Mouse (Mus musculus) bone marrow, adult 2 months (tissue): ENCODE measurements around the gene Mrpl33. TPM values are rescaled to one million over a fixed set of nuclear protein-coding genes. Genes with fewer than 3 reads are reported as not detected.

Experiments
- H3K27ac ChIP-seq: fragments of 200-500 bp; 2 replicates; pipeline ENCODE4 v1.5.1; 2012; ENCODE audit warnings: low read depth, mild to moderate bottlenecking, control low read depth, inconsistent platforms, low read length; ENCODE audit not compliant: control insufficient read depth, poor library complexity, insufficient read depth
- H3K4me1 ChIP-seq: fragments of 200-500 bp; 2 replicates; pipeline ENCODE4 v1.6.1; 2011; ENCODE audit warnings: low read length; ENCODE audit not compliant: control insufficient read depth, insufficient read depth
- H3K4me3 ChIP-seq: fragments of 200-500 bp; replicated peaks from 2 replicates; pipeline ENCODE3; 2011; ENCODE audit warnings: mild to moderate bottlenecking, low read depth, low read length, control low read depth; ENCODE audit not compliant: control insufficient read depth
- CTCF ChIP-seq: fragments of 200-500 bp; IDR thresholded peaks from 2 replicates; pipeline ENCODE4 v1.5.1; 2011; ENCODE audit warnings: low read length, control low read depth; ENCODE audit not compliant: control insufficient read depth, insufficient read depth
- POLR2A ChIP-seq: fragments of 200-500 bp; IDR thresholded peaks from 2 replicates; pipeline ENCODE4 v1.6.1; 2011; ENCODE audit warnings: low read depth, mild to moderate bottlenecking, control low read depth, low read length, borderline replicate concordance; ENCODE audit not compliant: control insufficient read depth
- WGBS: fragments of 180-500 bp; shearing (Covaris S2); methylation state at CpG from one replicate; pipeline ENCODE4 v1.1.7; 2018; 5-methylcytosine and 5-hydroxymethylcytosine counted together
- polyA plus RNA-seq: library from polyadenylated mRNA; stranded (reverse); fragments of >200 nt; gene quantifications from 2 replicates; pipeline ENCODE4 v1.2.4, GENCODE M21; 2011; ENCODE audit warnings: low replicate concordance; ENCODE audit not compliant: missing spikeins, insufficient read depth, insufficient read length

Mrpl33 gene
- polyA plus RNA-seq, 1 experiment, result 162 TPM

DNA sequence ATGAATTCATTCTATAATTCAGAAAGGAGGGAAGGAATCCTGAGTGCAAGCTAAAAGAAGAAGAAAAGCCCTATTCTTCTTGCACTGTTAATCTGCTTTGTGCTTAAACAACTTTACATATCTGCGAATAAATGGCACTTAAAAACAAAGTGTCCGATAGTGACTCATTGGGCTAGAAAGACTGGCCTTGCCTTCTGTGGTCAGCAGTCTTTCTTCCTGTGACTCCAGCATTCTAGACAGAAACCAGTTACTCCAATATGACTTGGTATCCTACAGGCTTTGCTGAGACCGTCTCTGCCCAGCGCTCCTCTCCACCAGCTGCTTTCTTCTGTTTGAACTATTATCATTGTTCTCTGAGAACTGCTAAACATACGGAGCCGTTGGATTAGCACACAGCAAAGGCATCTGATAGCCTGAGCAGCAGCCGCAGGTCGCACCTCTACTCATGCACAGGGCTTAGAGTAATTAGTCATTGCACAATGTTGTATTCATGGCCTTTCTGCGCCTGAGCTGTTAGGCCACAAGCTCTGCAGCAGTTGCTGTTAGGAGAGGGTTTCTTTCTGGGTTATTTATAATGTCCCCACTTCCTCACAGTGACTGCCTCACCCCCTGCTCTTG is 40.0 kb downstream of the Mrpl33 start:
- 15% methylated on average over 9 of the region's 9 CpGs for WGBS
- Histone ChIP-seq H3K4me1 (peaks cover 4% of the 10 kb centered on the region; the same call in 1 of the 2 replicates), H3K27ac (peak overlapping the region; percentile 56; the same call in 1 of the 2 replicates), H3K4me3 (no peak overlapping the region)
- TF ChIP-seq CTCF, result no peak
- TF ChIP-seq POLR2A, result no peak; the same call in 1 of the 2 replicates

DNA sequence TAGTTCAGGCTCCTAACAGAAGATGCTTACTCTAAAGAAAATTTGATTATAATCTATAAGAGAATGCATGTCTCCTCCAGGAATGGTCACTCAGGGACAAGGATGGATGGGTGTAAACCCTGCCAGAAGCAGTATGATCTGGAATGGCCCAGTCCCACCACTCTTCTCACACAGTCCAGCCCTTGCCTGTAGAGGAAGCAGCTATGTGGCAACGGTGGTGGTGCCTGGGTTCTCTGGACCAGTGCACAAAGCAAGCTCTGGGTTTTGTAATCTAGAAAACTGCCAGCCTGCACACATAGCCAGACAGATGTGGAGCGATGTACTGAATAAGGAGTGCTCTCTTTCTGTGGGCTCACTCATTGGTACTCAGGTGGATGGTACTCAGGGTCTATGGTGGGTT is 43.8 kb downstream of the Mrpl33 start:
- H3K4me3 ChIP-seq, result no peak overlapping the region
- 43% methylated on average over 2 of the region's 2 CpGs for WGBS
- peak overlapping the region; percentile 13; the same call in 1 of the 2 replicates for H3K27ac ChIP-seq
- TF ChIP-seq POLR2A, result no peak
- no peak for TF ChIP-seq CTCF
- H3K4me1 ChIP-seq, result peaks cover 4% of the 10 kb centered on the region; the same call in 1 of the 2 replicates

DNA sequence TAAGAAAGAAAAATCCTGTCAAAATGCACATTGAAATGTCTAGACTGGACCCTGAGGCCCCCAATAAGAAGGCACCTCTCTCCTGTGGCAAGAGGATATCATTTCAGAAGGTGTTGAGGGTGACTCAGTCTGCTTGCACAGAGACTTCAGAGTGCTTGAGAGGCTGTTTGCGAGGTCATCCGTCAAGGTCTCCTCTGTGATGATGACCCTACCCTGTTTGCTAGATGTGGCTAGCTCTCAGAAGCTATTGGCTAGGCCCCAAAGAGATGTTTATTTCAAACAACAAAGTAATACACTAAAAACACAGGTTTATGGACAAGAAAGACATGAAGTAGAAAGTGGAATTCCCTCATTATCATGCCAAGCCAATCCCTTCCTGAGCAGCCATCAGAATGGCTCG is 45.6 kb downstream of the Mrpl33 start:
- Histone ChIP-seq H3K27ac (no peak overlapping the region), H3K4me3 (no peak overlapping the region), H3K4me1 (peaks cover 2% of the 10 kb centered on the region; the same call in 1 of the 2 replicates)
- no peak for TF ChIP-seq CTCF
- no peak for TF ChIP-seq POLR2A
- WGBS, result 92% methylated on average over 3 of the region's 3 CpGs

DNA sequence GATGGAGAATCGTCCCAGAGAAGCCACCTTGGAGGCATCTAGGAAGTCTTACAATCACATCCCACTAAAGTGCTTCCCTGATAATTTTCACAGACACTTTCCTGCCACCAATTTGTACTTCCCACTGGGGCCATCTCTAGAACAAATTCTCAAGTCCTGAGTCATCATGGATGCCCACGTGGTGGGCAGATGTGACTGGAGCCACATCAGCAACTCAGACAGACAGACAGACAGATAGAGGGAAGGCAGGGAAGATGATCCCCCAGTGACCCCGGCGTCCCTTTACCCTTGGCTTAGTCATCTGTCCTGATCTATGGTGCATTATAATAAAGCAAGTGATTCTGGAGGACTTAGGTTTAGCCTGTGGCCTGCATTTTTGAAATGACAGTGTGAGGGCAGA is 47.5 kb downstream of the Mrpl33 start:
- Histone ChIP-seq H3K4me3 (no peak overlapping the region), H3K27ac (no peak overlapping the region), H3K4me1 (peaks cover 2% of the 10 kb centered on the region; the same call in 1 of the 2 replicates)
- 77% methylated on average over 4 of the region's 4 CpGs for WGBS
- no peak for TF ChIP-seq POLR2A
- TF ChIP-seq CTCF, result no peak

DNA sequence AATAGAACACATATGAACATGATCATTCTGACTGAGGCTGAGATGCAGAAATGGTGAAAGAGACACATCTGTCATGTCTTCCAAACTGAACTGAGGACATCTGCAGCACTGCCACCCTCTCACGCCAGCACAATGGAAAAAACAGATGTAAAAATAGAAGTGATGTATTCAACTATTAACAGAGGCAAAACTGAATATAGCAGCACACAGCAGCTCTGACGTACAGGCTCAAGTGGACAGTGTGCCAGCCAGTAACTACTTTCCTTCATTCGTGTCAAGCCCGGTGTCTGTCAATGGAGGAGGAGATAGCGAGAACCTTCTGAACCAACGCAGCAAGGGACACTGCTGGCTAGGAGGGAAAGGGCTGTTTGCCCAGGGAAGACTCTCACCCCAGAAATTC is 48.1 kb downstream of the Mrpl33 start:
- WGBS, result 88% methylated on average over 6 of the region's 6 CpGs
- no peak overlapping the region for H3K27ac ChIP-seq
- no peak for TF ChIP-seq POLR2A
- TF ChIP-seq CTCF, result no peak
- no peak overlapping the region for H3K4me3 ChIP-seq
- H3K4me1 ChIP-seq, result peaks cover 2% of the 10 kb centered on the region; the same call in 1 of the 2 replicates

DNA sequence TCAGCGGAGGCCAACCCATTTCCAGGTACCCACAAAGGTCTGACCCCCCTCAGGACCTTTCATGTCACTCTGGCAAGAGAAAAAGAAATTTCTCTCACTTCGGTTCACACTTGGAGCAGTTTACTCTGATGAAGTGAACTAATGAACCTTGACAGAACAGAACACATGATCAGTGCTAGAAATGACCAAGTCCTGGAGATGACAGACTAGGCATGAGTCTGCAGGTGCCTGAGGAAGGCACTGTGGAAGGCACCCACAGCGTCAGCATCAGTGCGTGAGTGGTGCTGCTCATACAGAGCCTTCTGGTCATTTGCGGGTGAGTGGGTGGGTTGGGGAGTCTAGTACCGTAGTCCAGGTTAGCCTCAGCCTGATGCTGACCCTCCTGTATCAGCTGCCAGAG is 49.1 kb downstream of the Mrpl33 start:
- no peak overlapping the region for H3K4me3 ChIP-seq
- TF ChIP-seq CTCF (no peak), POLR2A (no peak)
- H3K4me1 ChIP-seq, result peaks cover 2% of the 10 kb centered on the region; the same call in 1 of the 2 replicates
- no peak overlapping the region for H3K27ac ChIP-seq
- 90% methylated on average over 6 of the region's 6 CpGs for WGBS

DNA sequence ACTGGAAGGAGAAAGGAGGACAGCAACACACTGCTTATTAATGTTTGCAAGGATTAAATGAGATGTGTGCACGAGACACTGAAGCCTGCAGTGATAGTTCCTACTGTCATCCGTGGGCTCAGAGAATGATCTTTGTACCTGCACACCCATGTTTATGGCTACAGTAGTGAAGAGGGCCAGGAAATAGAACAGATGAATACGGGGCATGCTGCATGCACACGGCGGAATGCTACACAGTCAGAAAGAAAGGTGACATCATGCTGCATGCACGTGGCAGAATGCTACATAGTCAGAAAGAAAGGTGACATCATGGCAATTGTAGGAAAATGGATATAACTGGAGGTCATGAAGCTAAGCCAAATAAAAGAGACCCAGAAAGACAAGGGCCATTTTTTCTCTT is 49.8 kb downstream of the Mrpl33 start:
- no peaks in the 10 kb centered on the region; the same call in 1 of the 2 replicates for H3K4me1 ChIP-seq
- no peak overlapping the region for H3K27ac ChIP-seq
- TF ChIP-seq POLR2A (no peak), CTCF (no peak)
- no peak overlapping the region for H3K4me3 ChIP-seq
- WGBS, result 79% methylated on average over 6 of the region's 6 CpGs

DNA sequence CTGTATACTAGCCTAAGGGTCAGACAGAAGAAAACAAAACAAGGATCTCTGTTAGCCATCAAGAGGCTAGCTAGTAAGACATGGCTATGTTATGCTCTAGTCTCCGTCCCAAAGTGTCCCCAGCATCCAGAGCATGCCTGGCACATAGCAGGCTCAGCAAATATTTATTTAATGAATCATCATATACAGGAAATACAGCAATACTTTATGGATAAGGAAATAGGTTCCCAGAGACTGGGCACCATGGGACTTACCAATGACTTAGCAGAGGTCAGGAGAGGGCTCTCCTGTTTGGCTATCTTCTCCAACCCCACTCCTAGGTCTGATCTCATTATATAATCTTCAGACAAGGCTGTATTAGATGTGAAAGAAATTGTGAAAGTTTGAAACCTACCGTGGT is 50.6 kb downstream of the Mrpl33 start:
- 81% methylated on average over 2 of the region's 2 CpGs for WGBS
- Histone ChIP-seq H3K27ac (no peak overlapping the region; the same call in 1 of the 2 replicates), H3K4me1 (no peaks in the 10 kb centered on the region; the same call in 1 of the 2 replicates), H3K4me3 (no peak overlapping the region)
- TF ChIP-seq POLR2A (no peak), CTCF (no peak)
